Mouse (Mus musculus): ENCODE measurements at regions not wholly inside any gene's neighbourhood (a gene's known extent, or its start where the extent isn't known, plus 50 kb on each side); places are given as distances from the start of the nearest gene placed in this dataset.
"Not testable (repeated sequence)": the region's sequence is repeated elsewhere in the genome, so short reads cannot be mapped to it uniquely, and the experiment has no call there.

GRCm38 (mm10) chr7:113694466-113694865 is 71.3 kb upstream of the Spon1 start:
- no peak for DNase-seq (ENCODE audit: low spot score in 2 of 2)

- DNase-seq (ENCODE audit: low spot score in 2 of 2), result no peak
These were observed 59.9 kb upstream of the Spon1 start for GRCm38 (mm10) chr7:113705929-113706328.

DNA sequence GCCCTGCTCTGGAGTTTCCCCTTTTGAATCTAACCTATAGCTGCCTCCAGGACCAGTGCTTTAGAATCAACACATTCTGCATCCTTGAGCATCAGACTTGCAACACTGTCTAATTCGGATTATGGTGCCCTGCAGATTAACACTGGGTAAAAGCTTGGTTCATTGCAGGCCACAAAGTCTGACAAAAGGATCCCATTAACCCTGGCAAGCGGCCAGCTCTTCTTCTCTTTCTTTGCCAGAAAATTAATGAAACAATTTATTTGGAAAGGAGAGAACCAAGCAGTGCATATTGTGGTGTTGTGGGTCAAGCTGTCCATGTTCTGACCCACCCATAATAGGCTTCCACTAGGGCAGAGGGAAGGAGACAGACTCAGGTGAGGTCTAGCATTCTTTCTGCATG is 58.2 kb upstream of the Spon1 start:
- DNase-seq (ENCODE audit: low spot score in 2 of 2), result no peak

GRCm38 (mm10) chr7:113710541-113711270 is 55.1 kb upstream of the Spon1 start:
- DNase-seq (ENCODE audit: low spot score in 2 of 2), result peak; percentile 22 to 54

GRCm38 (mm10) chr7:113711356-113711755 is 54.4 kb upstream of the Spon1 start:
- DNase-seq (ENCODE audit: low spot score in 2 of 2), result not testable (repeated sequence)

Small RNA genes lying in the stretch of these regions (microRNA-seq; reads per million reads assigned to microRNA genes)
- 0 reads per million in 2 experiments for gene Gm23700
